Mouse (Mus musculus): ENCODE measurements around the gene Ndufb6. TPM values are rescaled to one million over a fixed set of nuclear protein-coding genes. Genes with fewer than 3 reads are reported as not detected.

The Ndufb6 gene
- total RNA-seq, 2 experiments from 2014 or later: 450 to 461 TPM

DNA sequence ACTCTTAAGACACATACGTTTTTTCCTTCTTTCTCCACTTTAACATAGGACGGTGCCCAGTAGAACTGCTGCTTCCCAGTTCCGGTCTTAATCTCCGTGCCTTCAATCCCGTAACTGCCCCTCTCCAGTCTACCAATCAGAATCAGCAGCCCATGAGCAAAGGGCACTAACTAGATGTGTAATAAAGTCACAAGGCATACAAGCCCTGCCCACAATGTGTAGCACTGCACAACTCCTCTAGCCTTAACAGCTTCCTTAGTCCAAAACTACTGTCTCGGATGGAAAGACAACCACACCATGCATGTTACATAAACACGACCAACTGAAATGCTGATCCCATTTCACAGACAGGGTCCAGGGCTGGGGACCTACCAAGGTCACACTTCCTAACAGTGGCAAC is 11.5 kb downstream of the Ndufb6 start:
- intact Hi-C loops (cut with DNase I): no loop called here
- no peak for DNase-seq

DNA sequence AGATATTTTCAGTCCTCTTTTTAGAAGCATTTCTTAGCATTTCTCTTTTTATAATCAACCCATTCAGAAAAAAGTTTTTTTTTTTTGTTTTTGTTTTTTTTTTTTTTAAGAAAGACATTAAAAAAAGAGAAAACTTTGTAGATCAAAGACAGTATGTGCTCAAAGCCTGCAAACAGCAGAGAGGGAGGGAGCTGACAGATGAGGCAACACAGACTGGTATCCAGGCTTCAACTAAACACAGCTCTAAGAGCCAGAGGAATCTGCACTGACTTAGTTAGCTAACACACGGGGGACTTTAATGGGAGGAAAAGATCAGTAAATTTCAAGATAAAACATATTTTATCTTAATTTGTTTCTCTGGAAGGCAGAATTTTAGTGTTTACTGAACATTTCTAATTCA is 14.9 kb downstream of the Ndufb6 start:
- intact Hi-C loops (cut with DNase I): no loop called here
- no peak for DNase-seq

DNA sequence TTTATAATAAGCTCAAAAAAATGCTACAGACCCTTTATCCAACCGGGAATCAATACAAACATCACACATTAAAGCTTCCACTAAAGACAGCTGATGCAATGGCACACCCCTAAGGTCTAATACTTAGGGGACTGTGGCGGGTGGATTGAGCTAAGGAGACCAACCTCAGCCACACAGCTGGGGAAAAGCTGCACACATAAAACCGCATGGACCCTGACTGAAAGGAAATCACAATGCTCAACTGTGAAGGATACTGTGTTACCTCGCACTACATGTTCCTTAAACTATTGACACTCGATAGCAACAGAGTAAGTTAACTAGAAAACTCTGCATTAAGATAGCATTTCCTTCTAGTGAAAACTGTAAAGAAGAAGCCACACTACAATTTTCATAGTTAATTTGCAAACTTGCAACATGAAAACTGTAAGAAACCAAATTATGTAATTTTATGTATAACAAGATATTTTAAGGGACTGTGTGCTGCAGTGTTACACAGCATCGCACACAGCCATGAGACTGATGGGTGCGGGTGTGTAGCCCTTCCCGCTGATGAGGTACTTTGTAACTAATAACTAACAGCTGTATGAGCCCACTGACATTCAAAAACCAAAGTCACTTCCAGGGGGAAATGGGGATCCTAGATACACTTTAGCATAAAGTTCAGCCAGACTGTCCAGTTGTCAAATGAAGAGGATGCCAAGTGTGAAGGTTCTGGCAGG is 24.7 kb downstream of the Ndufb6 start:
- intact Hi-C loops (cut with DNase I): no loop called here
- no peak for DNase-seq

DNA sequence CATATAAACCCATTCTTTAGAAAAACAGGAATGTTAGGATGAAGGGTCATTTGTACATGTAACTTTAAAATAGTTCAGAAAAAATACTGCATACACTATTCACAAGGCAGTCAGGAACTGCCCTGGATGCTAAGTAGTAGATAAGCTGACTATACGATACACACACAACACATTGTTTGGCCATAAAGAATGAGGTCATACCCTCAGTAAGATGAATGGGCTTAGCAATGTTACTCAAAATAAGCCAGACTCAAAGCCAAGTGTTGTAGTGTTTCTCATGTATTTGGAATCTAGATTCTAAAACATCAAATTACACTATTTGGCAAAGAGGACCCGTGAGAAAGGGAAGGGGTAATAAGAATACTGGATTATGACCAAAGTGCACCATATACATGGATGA is 25.5 kb downstream of the Ndufb6 start:
- no peak for DNase-seq
- intact Hi-C loops (cut with DNase I): no loop called here

DNA sequence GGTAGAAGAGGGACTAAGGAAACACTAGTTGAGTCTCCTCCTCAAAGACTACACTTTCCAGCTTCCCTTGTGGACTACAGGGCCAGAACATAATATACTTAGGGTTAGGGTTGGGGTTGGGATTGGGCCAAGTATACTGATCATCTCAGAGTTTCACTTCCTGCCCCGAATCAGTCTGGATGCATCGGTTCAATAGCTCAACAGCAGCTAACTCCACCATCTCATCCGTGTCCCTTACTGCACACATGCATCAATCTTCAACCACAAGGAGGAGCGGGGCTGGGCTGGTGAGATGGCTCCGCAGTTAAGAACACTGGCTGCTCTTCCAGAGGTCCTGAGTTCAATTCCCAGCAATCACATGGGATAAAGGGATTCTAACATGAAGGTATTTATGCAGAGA is 28.2 kb downstream of the Ndufb6 start:
- intact Hi-C loops (cut with DNase I): no loop called here
- no peak for DNase-seq

DNA sequence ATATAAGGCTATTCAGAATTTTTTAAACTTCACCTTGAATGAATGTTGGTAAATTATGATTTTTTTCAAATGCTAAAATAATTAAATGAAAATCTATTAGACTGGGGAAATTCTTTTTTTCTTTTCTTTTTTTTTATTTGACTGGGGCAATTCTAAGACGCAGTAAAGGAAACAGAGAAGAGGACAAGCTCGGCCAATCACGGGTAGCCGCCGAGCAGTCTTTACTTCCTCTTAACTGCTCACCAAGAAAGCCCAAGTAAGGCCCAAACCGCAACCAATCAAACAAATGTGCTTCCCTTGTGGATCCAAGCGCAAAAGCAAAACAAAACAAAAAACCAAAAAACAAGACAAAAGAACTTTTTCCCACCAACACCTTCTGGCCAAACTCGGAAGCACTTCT is 35.2 kb downstream of the Ndufb6 start:
- DNase-seq: no peak
- intact Hi-C loops (cut with DNase I): no loop called here

DNA sequence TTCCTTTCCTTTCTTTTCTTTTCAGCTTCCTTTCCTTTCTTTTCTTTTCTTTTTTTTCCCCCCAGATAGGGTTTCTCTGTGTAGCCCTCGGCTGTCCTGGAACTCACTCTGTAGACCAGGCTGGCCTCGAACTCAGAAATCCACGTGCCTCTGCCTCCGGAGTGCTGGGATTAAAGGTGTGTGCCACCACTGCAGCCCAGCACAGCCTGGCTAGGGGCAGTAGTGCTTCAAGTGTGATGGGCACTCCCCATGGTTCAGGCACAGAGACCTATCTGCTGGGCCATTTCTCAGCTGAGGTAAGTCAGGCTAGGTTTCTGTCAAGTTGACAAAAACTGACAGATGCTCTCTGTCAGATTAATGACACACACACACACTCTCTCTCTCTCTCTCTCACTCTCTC is 36.2 kb downstream of the Ndufb6 start:
- intact Hi-C loops (cut with DNase I): no loop called here
- no peak for DNase-seq

DNA sequence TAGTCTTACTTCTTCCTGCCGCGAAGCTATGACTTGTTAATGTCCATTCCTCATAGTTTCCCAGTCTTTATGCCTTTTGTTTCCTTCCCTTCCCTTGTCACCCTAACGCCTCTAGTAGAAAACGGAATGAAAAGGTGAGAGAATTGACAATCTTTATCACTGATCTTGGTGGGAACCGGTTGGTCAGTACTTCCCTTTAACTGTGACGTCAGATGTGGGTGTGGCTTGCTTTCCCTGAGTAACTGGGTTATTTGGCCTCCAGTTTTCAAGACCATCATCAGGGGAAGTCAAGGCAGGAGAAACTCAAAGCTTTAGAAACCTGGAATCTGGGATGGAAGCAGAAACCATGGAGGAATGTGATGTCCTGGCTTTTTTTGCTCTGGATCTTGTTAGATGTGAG is 37.3 kb downstream of the Ndufb6 start:
- intact Hi-C loops (cut with DNase I): no loop called here
- no peak for DNase-seq

DNA sequence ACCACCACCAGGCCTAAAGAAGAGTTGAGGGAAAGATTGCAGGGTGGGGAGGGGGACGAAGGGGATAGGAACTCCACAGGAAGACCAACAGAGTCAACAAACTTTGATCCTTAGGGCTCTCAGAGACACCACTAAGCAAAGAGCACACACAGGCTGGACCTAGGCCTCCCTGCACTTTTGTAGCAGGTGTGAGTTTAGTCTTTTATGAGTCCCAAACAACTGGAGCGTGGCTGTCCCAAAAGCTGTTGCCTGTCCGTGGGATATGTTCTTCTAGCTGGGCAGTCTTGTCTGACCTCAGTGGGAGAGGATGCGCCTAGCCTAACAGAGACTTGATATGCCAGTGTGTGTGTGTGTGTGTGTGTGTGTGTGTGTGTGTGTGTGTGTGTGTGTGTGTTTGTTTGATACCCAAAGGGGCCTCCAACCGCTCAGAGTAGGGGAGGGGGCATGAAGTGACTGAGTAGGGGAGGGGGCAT is 38.9 kb downstream of the Ndufb6 start:
- peak in 1 of 2 experiments; percentile 17 for DNase-seq
- intact Hi-C loops (cut with DNase I): no loop called here

DNA sequence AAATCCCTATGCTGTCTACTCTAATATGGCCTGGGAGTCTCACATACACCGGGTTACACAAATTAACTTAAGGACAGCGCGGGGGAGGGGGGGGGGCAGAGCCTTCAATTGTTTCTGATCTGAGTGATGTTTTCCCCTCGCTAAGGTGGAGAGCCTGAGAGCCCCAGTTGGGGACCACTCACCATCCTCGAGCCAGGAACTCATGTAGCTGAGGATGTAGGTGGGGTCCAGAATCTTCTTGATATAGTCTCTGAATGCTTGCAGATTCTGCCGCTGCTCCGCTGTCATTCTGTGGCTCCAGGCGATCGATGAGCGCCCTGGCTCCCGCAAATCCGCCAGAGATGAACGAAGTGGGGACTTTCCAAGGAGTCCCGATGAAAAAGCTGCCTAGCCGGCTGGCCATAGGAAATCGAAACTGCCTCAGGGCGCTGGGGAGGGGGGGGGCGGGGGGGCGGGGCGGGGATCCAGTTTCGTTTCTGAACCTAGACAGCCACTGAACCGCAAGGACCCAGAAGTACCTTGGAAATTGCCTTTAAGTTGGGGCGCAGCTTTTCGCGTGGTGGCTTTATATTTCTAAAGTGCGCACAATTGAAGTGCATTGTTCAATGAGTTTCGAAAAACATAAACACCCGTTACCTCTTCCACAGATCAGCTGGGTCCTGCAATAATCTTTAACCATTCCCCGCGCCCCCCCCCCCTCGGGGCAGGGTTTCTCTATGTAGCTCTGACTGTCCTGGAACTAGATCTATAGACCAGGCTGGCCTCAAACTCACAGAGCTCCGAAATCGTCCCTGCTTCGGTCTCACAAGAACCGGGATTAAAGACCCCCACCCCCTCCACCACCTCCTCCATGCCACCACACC is 39.6 kb downstream of the Ndufb6 start, which contains the start of gene Ddx58:
Gene Ddx58 (minus strand): TSS at position 420 of the 863 bp plus-strand sequence.
- intact Hi-C loops (cut with DNase I): loop anchor here (1.0 kb wide), 1 partner anchor 30 kb away; the partner anchor contains the start of genes Smim27 and Topors
- peak; percentile 39 to 58 for DNase-seq

DNA sequence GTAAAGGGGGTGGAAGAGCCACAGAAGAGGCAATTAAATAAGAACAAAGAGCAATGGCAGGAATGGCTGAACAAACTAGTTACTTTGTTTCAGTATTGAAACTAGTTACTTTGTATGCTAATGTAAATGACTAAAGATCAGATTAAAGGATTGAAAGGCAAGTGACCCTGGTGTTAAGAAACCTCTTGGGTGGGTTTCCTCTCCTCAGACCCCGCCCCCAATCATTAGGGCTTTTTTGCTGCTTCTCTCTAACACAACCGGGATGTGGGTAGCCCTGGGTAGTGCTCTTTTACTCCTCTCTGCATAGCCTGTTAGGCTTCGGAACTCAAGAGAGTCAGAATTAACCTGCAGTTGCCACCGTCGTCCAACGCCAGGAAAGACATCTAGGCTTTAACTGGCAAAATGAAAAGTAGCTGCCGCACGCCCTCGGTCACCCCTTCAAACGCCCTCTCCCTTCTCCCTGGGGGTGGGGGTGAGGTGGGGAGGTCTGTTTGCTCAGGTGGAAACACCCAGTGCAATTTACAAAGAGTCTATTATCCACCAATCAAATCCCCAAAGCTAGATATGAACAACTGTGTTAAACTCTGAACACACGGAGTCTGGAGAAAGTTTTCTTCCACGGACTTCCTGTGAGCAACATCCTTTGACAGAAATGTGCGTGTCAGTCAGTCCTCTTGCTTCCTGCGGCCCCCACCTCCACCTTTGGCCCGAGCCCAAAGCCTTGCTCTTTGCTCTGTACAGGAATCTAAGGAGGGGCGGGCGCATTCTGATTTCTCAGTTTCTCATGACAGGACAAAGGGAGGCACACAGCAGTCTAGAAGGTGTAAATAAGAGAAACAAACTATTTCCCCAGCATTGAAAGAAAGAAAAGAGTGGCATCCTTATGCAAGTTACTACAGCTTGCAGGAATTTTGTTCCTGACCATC is 40.5 kb downstream of the Ndufb6 start:
- peak; percentile 68 for DNase-seq
- intact Hi-C loops (cut with DNase I): loop anchor here (1.0 kb wide), 1 partner anchor 31 kb away; the partner anchor contains the start of genes Smim27 and Topors

DNA sequence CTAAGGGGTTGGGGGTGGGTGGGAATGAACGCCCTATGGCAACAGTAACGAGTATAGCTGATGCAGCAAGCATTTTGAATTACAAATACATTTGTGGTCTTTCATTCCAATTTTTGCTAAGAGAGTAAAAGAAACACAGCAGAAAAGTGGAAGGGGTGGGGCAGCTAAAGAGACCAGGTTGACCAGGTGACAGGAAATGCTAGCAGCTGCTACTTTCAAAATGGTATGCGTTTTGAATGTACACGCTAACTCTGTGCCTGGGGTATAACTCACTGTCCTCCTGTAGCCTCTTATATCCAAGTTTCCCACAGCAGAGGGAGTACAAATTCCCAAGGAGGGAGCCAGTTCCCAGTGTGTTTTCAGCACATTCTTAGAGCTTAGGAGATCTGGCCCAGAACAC is 42.4 kb downstream of the Ndufb6 start:
- intact Hi-C loops (cut with DNase I): no loop called here
- no peak for DNase-seq

DNA sequence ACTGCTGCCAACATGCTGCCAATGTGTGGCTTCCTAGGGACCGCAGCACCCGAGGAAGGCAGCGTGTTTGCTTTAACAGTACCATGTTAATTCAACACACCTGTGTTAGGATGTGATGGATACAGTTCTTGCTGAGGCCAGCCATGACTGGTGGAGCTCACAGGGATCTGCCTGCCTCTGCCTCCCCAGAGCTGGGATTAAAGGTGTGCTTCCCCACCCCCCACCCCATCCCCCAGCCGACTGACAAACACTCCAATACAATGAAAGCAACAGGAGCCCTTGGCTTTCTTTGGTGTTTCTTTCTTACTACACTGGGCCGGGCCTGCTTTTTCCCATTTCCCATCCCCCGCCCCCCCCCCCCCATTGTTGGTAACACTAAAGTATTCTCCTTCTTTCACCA is 45.0 kb downstream of the Ndufb6 start:
- no peak for DNase-seq
- intact Hi-C loops (cut with DNase I): no loop called here

DNA sequence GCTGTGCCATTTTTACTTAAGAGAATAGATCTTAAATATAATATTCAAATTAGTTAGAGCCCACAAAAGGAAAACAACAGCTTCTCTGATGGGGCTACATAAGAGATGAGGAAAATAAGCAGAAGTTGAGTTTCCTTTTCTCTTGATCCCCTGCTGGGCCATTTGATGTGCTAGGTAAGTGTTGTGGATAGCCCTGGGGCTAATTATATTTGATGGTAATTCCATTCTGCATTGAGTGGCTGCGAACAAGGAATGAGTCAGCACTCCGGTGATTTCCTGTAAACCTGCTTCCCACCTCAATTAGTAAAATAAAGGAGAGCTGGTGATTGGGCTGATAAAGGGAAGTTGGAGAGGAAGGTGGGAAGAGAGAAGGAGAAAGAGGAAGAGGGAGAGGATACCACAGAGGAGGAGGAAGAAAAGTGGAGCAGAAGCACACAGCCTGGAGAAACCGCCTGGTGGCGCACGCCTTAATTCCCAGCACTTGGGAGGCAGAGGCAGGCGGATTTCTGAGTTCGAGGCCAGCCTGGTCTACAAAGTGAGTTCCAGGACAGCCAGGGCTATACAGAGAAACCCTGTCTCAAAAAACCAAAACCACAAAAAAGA is 46.1 kb downstream of the Ndufb6 start:
- no peak for DNase-seq
- intact Hi-C loops (cut with DNase I): no loop called here

DNA sequence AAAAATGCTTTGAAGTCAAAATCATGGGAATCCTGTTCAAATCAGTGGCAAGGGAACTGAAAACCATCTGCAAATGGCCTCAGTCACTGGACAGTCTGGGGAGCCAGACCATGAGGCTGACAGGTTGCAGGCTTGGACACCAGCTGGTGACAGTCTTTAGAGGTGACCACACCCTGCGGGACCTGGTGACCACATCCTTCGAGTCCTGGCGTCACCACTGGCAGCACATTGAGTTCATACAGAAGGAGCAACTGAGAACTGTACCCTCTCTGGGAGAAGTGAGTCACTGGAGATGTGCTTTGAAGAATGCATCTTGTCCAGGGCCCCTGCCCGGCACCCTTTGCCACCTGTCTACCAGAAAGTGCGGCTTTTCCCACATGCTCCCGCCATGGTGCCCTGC is 49.5 kb downstream of the Ndufb6 start:
- DNase-seq: peak in 1 of 2 experiments; percentile 11
- intact Hi-C loops (cut with DNase I): no loop called here

DNA sequence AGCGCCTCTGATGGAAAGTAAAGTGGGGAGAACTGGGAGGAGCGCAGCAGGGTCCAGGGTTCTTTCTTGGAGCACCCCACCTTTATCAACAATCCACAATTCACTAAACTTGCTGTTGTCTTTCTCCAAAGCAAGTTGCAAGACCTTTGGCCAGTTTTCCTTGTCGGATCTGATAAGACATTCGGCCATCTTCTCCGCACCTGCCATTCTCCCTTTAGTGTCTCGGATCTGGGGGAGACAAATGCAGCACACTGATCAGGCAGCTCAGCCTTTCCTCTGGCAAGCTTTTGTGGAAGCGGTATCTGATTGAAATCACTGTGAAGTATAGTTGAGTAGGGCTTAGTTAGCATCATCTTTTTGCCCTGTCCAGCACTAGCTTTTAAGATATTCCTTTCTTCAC is 51.3 kb downstream of the Ndufb6 start:
- no peak for DNase-seq
- intact Hi-C loops (cut with DNase I): no loop called here

DNA sequence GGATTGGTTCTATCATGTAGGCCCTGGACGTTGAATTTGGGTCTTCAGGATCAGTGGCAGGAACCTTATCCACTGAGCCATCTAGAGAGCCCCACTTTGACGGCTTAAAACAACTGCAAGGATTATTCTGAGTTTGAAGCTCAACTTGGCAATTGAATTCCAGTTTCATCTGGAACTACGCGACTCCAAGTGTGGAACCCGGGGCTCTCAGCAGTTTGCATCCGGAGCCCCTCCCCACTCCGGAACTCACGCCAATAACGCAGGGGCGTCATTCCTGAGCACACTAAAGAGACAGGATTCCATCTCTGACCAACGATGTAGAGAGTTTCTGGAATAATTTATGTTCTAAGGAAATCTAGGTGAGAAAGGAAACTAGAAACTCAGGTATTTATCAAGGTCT is 52.1 kb downstream of the Ndufb6 start:
- DNase-seq: no peak
- intact Hi-C loops (cut with DNase I): no loop called here

DNA sequence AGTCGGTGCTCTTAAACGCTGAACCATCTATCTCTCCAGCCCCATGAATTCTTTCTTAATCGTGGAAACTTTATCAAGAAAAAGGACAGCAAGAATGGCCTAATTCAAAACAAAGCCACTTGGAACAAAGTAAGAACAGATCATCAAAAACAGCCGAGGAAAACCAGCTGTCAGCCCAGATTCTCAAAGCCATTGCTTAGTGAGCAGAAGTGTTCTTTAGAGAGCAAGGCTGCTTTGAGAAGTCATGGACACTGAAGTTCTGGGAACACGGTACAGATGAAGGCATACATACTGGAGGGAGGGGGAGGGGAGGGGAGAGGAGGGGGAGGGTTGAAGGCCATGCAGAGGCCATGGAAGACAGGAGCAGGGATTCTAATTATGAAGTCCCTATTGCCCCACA is 53.1 kb downstream of the Ndufb6 start:
- no peak for DNase-seq
- intact Hi-C loops (cut with DNase I): no loop called here

DNA sequence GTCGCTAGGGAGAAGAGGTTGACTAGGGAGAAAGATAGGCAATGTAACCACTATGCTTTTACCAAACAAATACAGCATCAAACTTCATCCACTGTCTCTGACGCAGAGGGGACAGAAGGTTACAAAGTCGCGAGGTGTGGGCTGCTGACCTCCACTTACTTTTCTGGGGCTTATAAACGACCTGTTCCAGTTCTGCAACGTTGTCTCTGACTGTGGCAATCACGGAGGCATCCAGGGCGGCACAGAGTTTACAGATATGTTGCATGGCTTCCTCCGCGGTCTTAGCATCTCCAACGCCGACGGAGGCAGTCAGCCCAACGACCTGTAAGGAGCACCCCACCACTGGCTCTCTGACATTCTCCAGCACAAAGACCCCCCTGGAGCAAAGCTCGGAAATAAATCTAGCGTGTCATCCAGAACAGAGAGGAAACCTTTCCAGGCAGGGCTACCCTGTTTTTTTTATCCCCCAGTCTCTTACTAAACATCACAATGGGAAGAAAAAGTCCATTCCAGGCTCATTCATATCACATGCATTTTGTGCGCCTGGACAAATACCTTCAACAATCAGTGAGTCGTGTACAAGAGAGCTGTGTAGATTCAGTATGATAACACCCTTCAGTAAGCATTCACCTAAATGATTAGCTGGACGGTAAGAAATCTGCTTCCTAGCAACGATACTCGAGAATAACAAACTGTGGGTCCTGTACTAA is 57.2 kb downstream of the Ndufb6 start:
- intact Hi-C loops (cut with DNase I): no loop called here
- no peak for DNase-seq

Data from heart, postnatal 10 days (tissue).